Mouse (Mus musculus): ENCODE data around the gene Ubn2.

Ubn2 gene

GRCm38 (mm10) chr6:38531211-38531820 is 97.6 kb downstream of the Ubn2 start:
- no peak for TF ChIP-seq GATA4 (IDR thresholded peaks at IDR 0.05; ENCODE audit: insufficient replicate concordance, low read length)

DNA sequence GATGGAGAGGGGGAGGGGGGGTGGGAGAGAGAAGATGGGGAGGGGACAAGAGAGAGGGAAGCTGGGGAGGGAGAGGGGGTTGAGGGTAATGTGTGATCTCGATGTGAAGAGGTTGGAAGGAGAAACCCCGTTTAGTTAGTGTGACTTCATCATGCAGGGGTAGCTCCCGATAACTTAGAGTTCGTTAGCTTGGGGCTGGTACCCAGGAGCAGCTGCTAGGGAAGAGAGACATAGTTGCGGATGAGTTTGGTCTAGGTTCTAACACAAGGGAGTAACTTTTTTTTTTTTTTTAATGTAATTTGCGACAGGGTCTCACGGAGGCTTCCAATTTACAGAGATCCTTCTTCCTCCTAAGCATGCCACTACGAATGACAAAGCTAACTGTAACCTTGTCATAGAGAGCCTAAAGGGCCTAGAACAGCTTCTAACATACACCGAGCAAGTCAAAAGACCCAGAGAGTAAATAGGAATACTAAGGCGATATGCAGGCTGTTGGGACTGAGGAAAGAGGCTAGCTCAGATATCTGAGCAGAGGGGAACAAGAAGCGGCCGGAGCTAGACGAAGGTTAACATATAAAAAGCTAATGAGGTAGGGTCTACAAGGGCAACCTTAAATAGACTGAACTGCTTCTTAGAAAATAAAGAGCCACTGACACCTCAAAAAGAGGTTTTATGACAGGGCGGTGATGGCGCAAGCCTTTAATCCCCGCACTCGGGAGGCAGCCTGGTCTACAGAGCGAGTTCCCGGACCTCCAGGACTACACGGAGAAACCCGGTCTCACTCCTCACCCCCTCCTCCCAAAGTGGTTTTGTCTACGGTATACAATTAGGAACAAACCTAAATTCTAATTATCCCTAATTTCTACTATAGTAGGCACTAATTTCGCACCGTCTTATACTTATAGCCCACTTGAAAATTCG is 99.0 kb downstream of the Ubn2 start:
- no peak for TF ChIP-seq GATA4 (IDR thresholded peaks at IDR 0.05; ENCODE audit: insufficient replicate concordance, low read length)

GRCm38 (mm10) chr6:38533428-38534405 is 100.0 kb downstream of the Ubn2 start, which contains the start of gene Fmc1:
TSS of gene Fmc1 (plus strand) at chr6:38533502.
- peak; percentile 23; the same call in 1 of the 2 replicates for TF ChIP-seq GATA4 (IDR thresholded peaks at IDR 0.05; ENCODE audit: insufficient replicate concordance, low read length)

DNA sequence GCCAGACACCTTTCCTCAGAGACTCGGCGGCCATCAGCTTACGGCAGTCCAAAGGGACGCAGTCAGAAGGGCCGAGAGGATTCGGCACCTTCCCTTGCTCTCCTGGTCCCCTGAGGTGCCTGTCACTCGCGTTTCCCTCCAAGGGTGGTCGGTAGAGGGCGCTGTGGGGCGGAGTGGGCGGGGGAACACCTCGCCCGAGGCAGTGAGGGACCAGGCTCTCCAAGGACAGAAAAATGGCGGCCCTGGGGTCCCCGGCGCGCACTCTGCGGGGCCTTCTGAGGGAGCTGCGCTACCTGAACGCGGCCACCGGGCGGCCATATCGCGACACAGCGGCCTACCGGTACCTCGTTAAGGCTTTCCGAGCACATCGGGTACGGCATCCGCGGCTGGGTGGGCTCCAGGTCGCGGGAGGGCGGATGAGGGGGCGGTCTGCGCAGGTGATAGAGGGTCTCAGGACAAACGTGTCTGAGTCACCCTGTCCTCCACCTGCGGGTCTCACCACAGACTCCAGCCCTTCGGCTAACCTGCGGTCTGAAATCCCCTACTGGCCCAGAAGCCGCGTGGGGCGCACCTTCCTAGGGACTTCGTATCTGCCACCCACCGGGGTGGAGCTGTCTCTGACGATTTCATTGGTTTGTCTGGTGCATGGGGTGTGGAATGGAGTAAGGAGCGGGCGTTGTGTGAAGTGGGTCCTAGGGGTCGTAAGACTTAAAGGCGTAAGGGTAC is 101.1 kb downstream of the Ubn2 start:
- no peak; the same call in 1 of the 2 replicates for TF ChIP-seq GATA4 (IDR thresholded peaks at IDR 0.05; ENCODE audit: insufficient replicate concordance, low read length)

- TF ChIP-seq GATA4 (IDR thresholded peaks at IDR 0.05; ENCODE audit: insufficient replicate concordance, low read length), result no peak
Measured at GRCm38 (mm10) chr6:38535366-38535690, 101.6 kb downstream of the Ubn2 start.

DNA sequence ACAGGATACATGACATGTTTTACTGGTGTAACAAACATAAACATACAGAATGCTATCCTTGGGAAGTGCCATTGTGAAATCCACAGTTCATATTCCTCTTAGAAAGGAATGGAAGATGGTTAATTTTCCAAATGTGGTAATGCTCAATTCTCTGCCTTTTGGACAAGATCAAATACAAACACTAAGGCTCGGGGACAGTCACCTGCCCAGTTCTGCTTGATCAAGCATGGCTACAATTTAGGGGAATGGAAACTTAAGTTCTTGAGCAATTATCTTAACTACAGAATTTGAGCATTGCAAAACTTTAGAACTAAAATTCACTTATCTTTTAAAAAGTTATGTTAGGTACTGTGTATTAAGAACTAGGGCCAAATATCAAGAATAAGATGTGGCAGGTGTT is 102.0 kb downstream of the Ubn2 start:
- no peak for TF ChIP-seq GATA4 (IDR thresholded peaks at IDR 0.05; ENCODE audit: insufficient replicate concordance, low read length)

- no peak for TF ChIP-seq GATA4 (IDR thresholded peaks at IDR 0.05; ENCODE audit: insufficient replicate concordance, low read length)
Measured at GRCm38 (mm10) chr6:38547707-38548106, 114.0 kb downstream of the Ubn2 start.

DNA sequence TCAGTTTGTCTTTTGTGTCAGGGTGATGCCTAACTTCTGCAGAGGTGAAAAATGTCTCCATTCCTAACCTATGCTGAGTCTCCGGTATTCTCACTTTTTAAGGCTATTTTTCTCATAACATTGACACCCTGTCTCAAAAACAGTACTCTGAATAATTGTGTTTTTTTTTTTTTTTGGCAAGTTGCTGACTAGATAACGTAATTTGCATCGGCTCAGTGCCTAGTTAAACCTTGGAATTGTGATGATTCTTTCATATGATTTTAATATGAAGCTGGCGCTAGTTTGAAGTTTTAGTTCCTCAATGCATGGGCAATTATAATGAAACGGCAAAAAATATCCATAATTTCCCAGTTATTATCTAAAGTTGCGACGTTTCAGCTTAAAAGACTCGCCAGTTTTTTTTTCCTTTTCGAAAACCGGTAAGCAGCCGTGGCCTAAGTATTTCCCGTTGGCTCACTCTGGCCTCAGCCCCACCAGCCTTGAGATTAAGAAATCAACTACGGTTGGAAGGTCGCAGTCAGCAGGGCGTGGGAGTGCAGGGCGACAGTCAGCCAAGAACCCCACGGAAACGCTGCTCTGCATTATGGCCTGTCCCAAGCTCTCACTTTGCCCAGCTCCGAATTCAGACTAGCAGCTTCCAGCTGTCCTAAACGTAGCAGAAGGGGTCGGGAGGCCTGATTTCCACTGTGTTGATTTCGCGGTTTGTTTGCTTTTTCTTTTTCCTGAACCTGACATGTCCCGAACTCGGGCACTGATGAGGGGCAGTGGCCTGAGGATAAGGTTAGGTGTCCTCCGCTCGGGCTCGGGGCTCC is 116.7 kb downstream of the Ubn2 start:
- peak; percentile 59; the same call in 1 of the 2 replicates for TF ChIP-seq GATA4 (IDR thresholded peaks at IDR 0.05; ENCODE audit: insufficient replicate concordance, low read length)

GRCm38 (mm10) chr6:38551062-38551988 is 117.6 kb downstream of the Ubn2 start, which contains the start of gene Luc7l2:
TSS of gene Luc7l2 (plus strand) at chr6:38551334.
- TF ChIP-seq GATA4 (IDR thresholded peaks at IDR 0.05; ENCODE audit: insufficient replicate concordance, low read length), result no peak

GRCm38 (mm10) chr6:38551989-38552635 is 118.4 kb downstream of the Ubn2 start:
- TF ChIP-seq GATA4 (IDR thresholded peaks at IDR 0.05; ENCODE audit: insufficient replicate concordance, low read length), result no peak

- no peak for TF ChIP-seq GATA4 (IDR thresholded peaks at IDR 0.05; ENCODE audit: insufficient replicate concordance, low read length)
Measured at GRCm38 (mm10) chr6:38552636-38553000, 118.9 kb downstream of the Ubn2 start.
